Mouse (Mus musculus) C2C12 (cell line): Measurements from ENCODE around the gene Vwf. TPM values are rescaled to one million over a fixed set of nuclear protein-coding genes. Genes with fewer than 3 reads are reported as not detected.

Experiments used
- H3K27me3 ChIP-seq: one replicate; pipeline ENCODE4 v1.6.1; 2011; ENCODE audit not compliant: control insufficient read depth, insufficient read depth, insufficient read length
- H3K36me3 ChIP-seq: one replicate; pipeline ENCODE4 v1.6.1; 2011; ENCODE audit not compliant: control insufficient read depth, insufficient read depth
- H3K4me3 ChIP-seq: one replicate; pipeline ENCODE4 v1.5.1; 2011; ENCODE audit warnings: mild to moderate bottlenecking, control low read depth; ENCODE audit not compliant: poor library complexity, insufficient read depth, severe bottlenecking
- H3K79me2 ChIP-seq: one replicate; pipeline ENCODE4 v1.6.1; 2011; ENCODE audit not compliant: control insufficient read depth, insufficient read depth
- H3K79me3 ChIP-seq: one replicate; pipeline ENCODE4 v1.6.1; 2011; ENCODE audit warnings: low read depth, control low read depth
- H3ac ChIP-seq: one replicate; pipeline ENCODE3; 2011; ENCODE audit warnings: low read depth; ENCODE audit not compliant: control insufficient read depth, insufficient read length
- CEBPB ChIP-seq: IDR thresholded peaks from one replicate; pipeline ENCODE4 v1.6.1; 2011; ENCODE audit warnings: low read depth, mild to moderate bottlenecking, control low read depth, moderate library complexity
- CTCF ChIP-seq: IDR thresholded peaks from one replicate; pipeline ENCODE4 v1.5.1; 2011; ENCODE audit not compliant: control insufficient read depth, insufficient read depth, insufficient read length
- FOSL1 ChIP-seq: IDR thresholded peaks from one replicate; pipeline ENCODE4 v1.8.0; 2011; ENCODE audit warnings: mild to moderate bottlenecking, low read length; ENCODE audit not compliant: poor library complexity, insufficient read depth, severe bottlenecking
- MAX ChIP-seq: IDR thresholded peaks from one replicate; pipeline ENCODE4 v1.6.1; 2011; ENCODE audit warnings: mild to moderate bottlenecking, control low read depth
- MYOD1 ChIP-seq: IDR thresholded peaks from one replicate; pipeline ENCODE4 v1.6.1; 2011; ENCODE audit warnings: low read depth; ENCODE audit not compliant: control insufficient read depth, insufficient read length
- MYOG ChIP-seq: IDR thresholded peaks from one replicate; pipeline ENCODE4 v1.6.1; 2011; ENCODE audit not compliant: control insufficient read depth, insufficient read length; ENCODE audit errors: extremely low read depth
- USF1 ChIP-seq: IDR thresholded peaks from one replicate; pipeline ENCODE4 v1.6.1; 2011; ENCODE audit warnings: low read depth, mild to moderate bottlenecking, control low read depth, moderate library complexity
- polyA plus RNA-seq: library from polyadenylated mRNA; unstranded; fragments of >200 nt; fragmentation: generic; extraction: Trizol; gene quantifications from one replicate; pipeline ENCODE4 v1.2.1, GENCODE M21; 2012; ENCODE audit warnings: missing spikeins

Gene Vwf
- polyA plus RNA-seq, 1 experiment, result 0.04 TPM

- H3K79me2 ChIP-seq, result no peaks in the 10 kb centered on the region
- H3K4me3 ChIP-seq, result no peak overlapping the region
- H3ac ChIP-seq, result no peak overlapping the region
- H3K27me3 ChIP-seq, result peaks cover 33% of the 10 kb centered on the region
- H3K36me3 ChIP-seq, result no peaks in the 10 kb centered on the region
- TF ChIP-seq MYOD1 (no peak), USF1 (no peak), CTCF (no peak), CEBPB (no peak), FOSL1 (no peak), MAX (no peak), MYOG (no peak)
- H3K79me3 ChIP-seq, result no peaks in the 10 kb centered on the region
Observed at GRCm38 (mm10) chr6:125648964-125649363, 102.4 kb downstream of the Vwf start.

GRCm38 (mm10) chr6:125651335-125651734 is 104.8 kb downstream of the Vwf start:
- Histone ChIP-seq H3K4me3 (no peak overlapping the region), H3K79me3 (no peaks in the 10 kb centered on the region), H3K27me3 (peaks cover 51% of the 10 kb centered on the region), H3ac (no peak overlapping the region), H3K79me2 (no peaks in the 10 kb centered on the region), H3K36me3 (no peaks in the 10 kb centered on the region)
- no peak for TF ChIP-seq CTCF
- TF ChIP-seq CEBPB, result no peak

- Histone ChIP-seq H3K4me3 (no peak overlapping the region), H3ac (no peak overlapping the region), H3K79me2 (no peaks in the 10 kb centered on the region), H3K36me3 (no peaks in the 10 kb centered on the region), H3K79me3 (no peaks in the 10 kb centered on the region), H3K27me3 (peaks cover 70% of the 10 kb centered on the region)
- TF ChIP-seq MYOG (no peak), FOSL1 (no peak), CTCF (no peak), USF1 (no peak), MYOD1 (no peak), CEBPB (no peak), MAX (no peak)
Observed at GRCm38 (mm10) chr6:125653416-125653815, 106.8 kb downstream of the Vwf start.

DNA sequence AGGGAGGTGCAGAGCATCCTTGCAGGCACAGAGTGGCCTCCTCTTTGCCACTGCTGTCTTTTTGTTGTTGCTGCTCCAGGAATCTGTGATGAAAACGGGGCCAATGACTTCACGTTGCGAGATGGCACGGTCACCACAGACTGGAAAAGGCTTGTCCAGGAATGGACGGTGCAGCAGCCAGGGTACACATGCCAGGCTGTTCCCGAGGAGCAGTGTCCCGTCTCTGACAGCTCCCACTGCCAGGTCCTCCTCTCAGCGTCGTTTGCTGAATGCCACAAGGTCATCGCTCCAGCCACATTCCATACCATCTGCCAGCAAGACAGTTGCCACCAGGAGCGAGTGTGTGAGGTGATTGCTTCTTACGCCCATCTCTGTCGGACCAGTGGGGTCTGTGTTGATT is 110.3 kb downstream of the Vwf start:
- Histone ChIP-seq H3K4me3 (no peak overlapping the region), H3K36me3 (no peaks in the 10 kb centered on the region), H3ac (no peak overlapping the region), H3K79me2 (no peaks in the 10 kb centered on the region), H3K79me3 (no peaks in the 10 kb centered on the region), H3K27me3 (peaks cover 61% of the 10 kb centered on the region)
- TF ChIP-seq MYOG (no peak), CEBPB (no peak), CTCF (no peak), MAX (no peak), USF1 (no peak), FOSL1 (no peak), MYOD1 (no peak)

- Histone ChIP-seq H3ac (no peak overlapping the region), H3K79me2 (no peaks in the 10 kb centered on the region), H3K36me3 (no peaks in the 10 kb centered on the region), H3K27me3 (peaks cover 61% of the 10 kb centered on the region), H3K79me3 (no peaks in the 10 kb centered on the region), H3K4me3 (no peak overlapping the region)
- TF ChIP-seq MAX, result no peak
- no peak for TF ChIP-seq FOSL1
Observed at GRCm38 (mm10) chr6:125657966-125658365, 111.4 kb downstream of the Vwf start.

GRCm38 (mm10) chr6:125661106-125661877 is 114.7 kb downstream of the Vwf start:
- no peaks in the 10 kb centered on the region for H3K79me3 ChIP-seq
- H3K27me3 ChIP-seq, result peaks cover 57% of the 10 kb centered on the region
- H3K79me2 ChIP-seq, result no peaks in the 10 kb centered on the region
- H3ac ChIP-seq, result no peak overlapping the region
- no peaks in the 10 kb centered on the region for H3K36me3 ChIP-seq
- peak; percentile 89 for TF ChIP-seq CTCF
- no peak for TF ChIP-seq USF1
- TF ChIP-seq MAX, result no peak
- TF ChIP-seq CEBPB, result no peak
- H3K4me3 ChIP-seq, result no peak overlapping the region
